Mouse (Mus musculus) stomach, postnatal 0 days (tissue): ENCODE measurements around the gene Defb23. TPM values are rescaled to one million over a fixed set of nuclear protein-coding genes. Genes with fewer than 3 reads are reported as not detected.

Experiments used
- ATAC-seq: fragments of 200-750 bp; cut with Nextera tagmentation; 2 replicates; pipeline ENCODE4 v1.8.0; 2017; ENCODE audit not compliant: low FRiP score, low TSS enrichment
- DNase-seq: peaks from one replicate; pipeline ENCODE4 v3.0.0-alpha.2; 2016; ENCODE audit warnings: low spot score
- H3K27ac ChIP-seq: fragments of 300-500 bp; sonication (generic); replicated peaks from 2 replicates; pipeline ENCODE4 v1.5.1; 2014; ENCODE audit warnings: mild to moderate bottlenecking, control low read depth
- H3K27me3 ChIP-seq: fragments of 300-500 bp; sonication (generic); 2 replicates; pipeline ENCODE4 v1.6.1; 2014; ENCODE audit warnings: low read length; ENCODE audit not compliant: control insufficient read depth, insufficient read depth
- H3K36me3 ChIP-seq: fragments of 300-500 bp; sonication (generic); 2 replicates; pipeline ENCODE4 v1.6.1; 2014; ENCODE audit warnings: low read length, mixed read lengths; ENCODE audit not compliant: control insufficient read depth, insufficient read depth
- H3K4me1 ChIP-seq: fragments of 300-500 bp; sonication (generic); replicated peaks from 2 replicates; pipeline ENCODE4 v1.6.1; 2014; ENCODE audit warnings: antibody characterized with exemption; ENCODE audit not compliant: control insufficient read depth, insufficient read depth
- H3K4me2 ChIP-seq: fragments of 300-500 bp; sonication (generic); replicated peaks from 2 replicates; pipeline ENCODE4 v1.6.1; 2014; ENCODE audit warnings: low read depth, mild to moderate bottlenecking, control low read depth, moderate library complexity
- H3K4me3 ChIP-seq: fragments of 300-500 bp; sonication (generic); 2 replicates; pipeline ENCODE4 v1.5.1; 2014; ENCODE audit warnings: low read depth, low read length, control low read depth
- H3K9ac ChIP-seq: fragments of 300-500 bp; sonication (generic); 2 replicates; pipeline ENCODE4 v1.6.1; 2014; ENCODE audit warnings: mild to moderate bottlenecking, low read length, control low read depth, mixed read lengths
- H3K9me3 ChIP-seq: fragments of 300-500 bp; sonication (generic); 2 replicates; pipeline ENCODE4 v1.6.1; 2016; ENCODE audit warnings: low read length; ENCODE audit not compliant: control insufficient read depth
- CTCF ChIP-seq: IDR thresholded peaks from 2 replicates; pipeline ENCODE4 v1.5.1; 2016; ENCODE audit warnings: antibody characterized with exemption, low read depth, mild to moderate bottlenecking, moderate library complexity
- EP300 ChIP-seq: optimal IDR thresholded peaks from 2 replicates; pipeline ENCODE3; 2016; ENCODE audit warnings: antibody characterized with exemption
- WGBS: fragments of 180-500 bp; shearing (Covaris S2); extraction: QIAGEN DNeasy Blood & Tissue Kit; methylation state at CpG from one replicate; pipeline ENCODE4 v1.1.7; 2014; 5-methylcytosine and 5-hydroxymethylcytosine counted together
- polyA plus RNA-seq: library from polyadenylated mRNA; unstranded; fragments of >200 nt; fragmentation: Nextera tagmentation; extraction: Ambion mirVana; gene quantifications from 2 replicates; pipeline ENCODE4 v1.2.1, GENCODE M21; 2015

Gene Defb23
- polyA plus RNA-seq, 1 experiment from 2014 or later = not detected

- Histone ChIP-seq H3K4me3 (no peak overlapping the region), H3K9ac (no peak overlapping the region), H3K27me3 (no peaks in the 10 kb centered on the region), H3K4me1 (no peaks in the 10 kb centered on the region), H3K4me2 (no peak overlapping the region), H3K27ac (no peak overlapping the region), H3K9me3 (no peaks in the 10 kb centered on the region), H3K36me3 (no peaks in the 10 kb centered on the region)
- TF ChIP-seq EP300 (no peak), CTCF (peak; percentile 51)
- 28% methylated on average over 3 of the region's 3 CpGs for WGBS
- no peak for ATAC-seq
- DNase-seq = no peak
Observed at GRCm38 (mm10) chr2:152472434-152472833, 8.0 kb upstream of the Defb23 start.

GRCm38 (mm10) chr2:152470973-152471372, 6.6 kb upstream of the Defb23 start:
- ATAC-seq = no peak
- no peak overlapping the region for H3K4me2 ChIP-seq
- 26% methylated on average over 7 of the region's 7 CpGs for WGBS
- no peak overlapping the region for H3K9ac ChIP-seq
- no peaks in the 10 kb centered on the region for H3K36me3 ChIP-seq
- no peaks in the 10 kb centered on the region for H3K27me3 ChIP-seq
- H3K9me3 ChIP-seq = no peaks in the 10 kb centered on the region
- TF ChIP-seq CTCF (peak; percentile 85), EP300 (no peak)
- DNase-seq = peak; percentile 23
- no peaks in the 10 kb centered on the region for H3K4me1 ChIP-seq
- H3K27ac ChIP-seq = no peak overlapping the region
- H3K4me3 ChIP-seq = no peak overlapping the region

GRCm38 (mm10) chr2:152459241-152459640, 5.2 kb downstream of the Defb23 start:
- ATAC-seq = no peak
- H3K9me3 ChIP-seq = no peaks in the 10 kb centered on the region
- no peaks in the 10 kb centered on the region for H3K36me3 ChIP-seq
- no peaks in the 10 kb centered on the region for H3K4me1 ChIP-seq
- TF ChIP-seq EP300 = no peak
- TF ChIP-seq CTCF = no peak
- H3K27ac ChIP-seq = no peak overlapping the region
- H3K9ac ChIP-seq = no peak overlapping the region
- WGBS = 44% methylated on average over 13 of the region's 13 CpGs
- no peaks in the 10 kb centered on the region for H3K27me3 ChIP-seq
- no peak for DNase-seq
- no peak overlapping the region for H3K4me3 ChIP-seq
- no peak overlapping the region for H3K4me2 ChIP-seq

GRCm38 (mm10) chr2:152452101-152452781, 12.2 kb downstream of the Defb23 start:
- Histone ChIP-seq H3K9ac (no peak overlapping the region), H3K4me3 (no peak overlapping the region), H3K36me3 (no peaks in the 10 kb centered on the region), H3K4me2 (no peak overlapping the region), H3K9me3 (no peaks in the 10 kb centered on the region), H3K27ac (no peak overlapping the region), H3K4me1 (no peaks in the 10 kb centered on the region), H3K27me3 (no peaks in the 10 kb centered on the region)
- 70% methylated on average over 4 of the region's 4 CpGs for WGBS
- DNase-seq = no peak
- TF ChIP-seq CTCF = no peak
- TF ChIP-seq EP300 = no peak
- ATAC-seq = 0 out of 2 replicates have a peak, but pooled peaks have one; percentile 28

GRCm38 (mm10) chr2:152450241-152450640, 14.2 kb downstream of the Defb23 start:
- H3K4me2 ChIP-seq = no peak overlapping the region
- 4% methylated on average over 5 of the region's 5 CpGs for WGBS
- no peak overlapping the region for H3K9ac ChIP-seq
- H3K4me3 ChIP-seq = no peak overlapping the region
- TF ChIP-seq CTCF (peak; percentile 78), EP300 (no peak)
- H3K27ac ChIP-seq = no peak overlapping the region
- peak; percentile 72 for DNase-seq
- no peaks in the 10 kb centered on the region for H3K9me3 ChIP-seq
- H3K36me3 ChIP-seq = no peaks in the 10 kb centered on the region
- no peak for ATAC-seq
- H3K4me1 ChIP-seq = no peaks in the 10 kb centered on the region
- H3K27me3 ChIP-seq = no peaks in the 10 kb centered on the region

GRCm38 (mm10) chr2:152447461-152447860, 17.0 kb downstream of the Defb23 start:
- Histone ChIP-seq H3K27ac (no peak overlapping the region), H3K4me2 (no peak overlapping the region), H3K27me3 (no peaks in the 10 kb centered on the region), H3K4me1 (no peaks in the 10 kb centered on the region), H3K4me3 (no peak overlapping the region), H3K9ac (no peak overlapping the region), H3K9me3 (no peaks in the 10 kb centered on the region), H3K36me3 (no peaks in the 10 kb centered on the region)
- 20% methylated on average over 5 of the region's 5 CpGs for WGBS
- DNase-seq (no peak), ATAC-seq (no peak)
- no peak for TF ChIP-seq EP300
- no peak for TF ChIP-seq CTCF
